Mouse (Mus musculus) natural killer cell, adult 2 months (primary cell): ENCODE data around the gene Plekhh2.

ENCODE experiments used
- DNase-seq, 2 experiments: peaks; one replicate each; pipeline ENCODE4 v3.0.0; 2022; ENCODE audit warnings: low spot score in 2 of 2

Gene Plekhh2

GRCm38 (mm10) chr17:84644292-84645050, 132.8 kb downstream of the Plekhh2 start:
- no peak for DNase-seq

DNA sequence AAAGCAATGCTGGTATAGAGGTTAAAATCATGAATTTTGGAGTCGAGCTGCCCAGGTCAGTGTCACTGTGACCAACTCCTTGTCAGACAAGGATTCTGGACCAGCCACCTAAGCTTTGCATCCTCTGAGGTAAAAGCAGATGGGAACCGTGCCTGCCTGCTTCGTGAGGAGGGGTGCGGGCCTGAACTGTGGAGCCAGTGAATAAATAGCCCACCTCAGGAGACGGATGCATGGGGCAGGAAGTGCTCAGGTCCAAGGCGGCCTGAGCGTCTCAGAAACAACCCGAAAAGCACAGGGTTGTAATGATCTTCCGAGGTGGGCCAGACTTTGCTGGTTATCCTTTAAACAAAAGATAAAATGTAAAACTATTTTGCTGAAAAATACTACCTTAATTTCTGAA, 133.4 kb downstream of the Plekhh2 start:
- no peak for DNase-seq

DNA sequence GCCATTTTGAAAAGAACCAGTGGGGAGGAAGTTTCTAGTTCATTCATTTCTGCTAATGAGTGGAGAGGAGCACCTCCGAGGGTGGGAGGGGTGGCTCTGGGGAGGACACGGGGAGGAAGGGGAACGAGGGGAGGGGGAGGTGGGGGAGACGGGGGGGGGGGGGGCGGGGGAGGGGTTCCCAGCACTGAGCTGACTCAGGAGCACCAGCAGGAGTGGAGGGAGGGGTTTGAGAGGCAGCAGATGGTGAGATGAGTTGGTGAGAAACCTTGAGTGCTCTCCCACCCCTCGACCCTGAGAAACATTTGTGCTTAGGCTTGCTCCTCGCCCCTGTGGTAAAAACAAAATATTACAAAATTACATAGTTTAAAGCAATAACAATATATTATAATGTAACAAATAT, 134.2 kb downstream of the Plekhh2 start:
- DNase-seq, result no peak

DNA sequence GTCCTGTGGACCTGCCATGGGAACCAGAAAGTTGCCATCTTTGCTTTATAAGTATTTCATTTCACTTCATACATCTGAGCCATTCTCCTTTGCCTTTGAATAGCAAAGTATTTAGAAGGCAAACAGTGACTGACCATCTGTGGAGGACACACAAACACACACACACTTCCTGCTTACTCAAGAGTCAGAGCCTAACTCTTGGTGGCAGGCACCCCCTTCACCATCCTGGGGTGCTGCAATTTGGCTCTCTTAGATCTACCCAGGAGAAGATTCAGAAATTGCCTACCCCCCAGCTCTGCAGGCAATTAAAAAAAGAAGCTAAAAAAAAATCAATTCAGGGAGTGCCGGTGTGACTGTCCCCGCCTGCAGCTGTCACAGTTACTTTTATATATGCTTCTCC, 134.8 kb downstream of the Plekhh2 start:
- DNase-seq, result no peak

- DNase-seq, result no peak
These were observed 135.9 kb downstream of the Plekhh2 start for GRCm38 (mm10) chr17:84647630-84648029.

DNA sequence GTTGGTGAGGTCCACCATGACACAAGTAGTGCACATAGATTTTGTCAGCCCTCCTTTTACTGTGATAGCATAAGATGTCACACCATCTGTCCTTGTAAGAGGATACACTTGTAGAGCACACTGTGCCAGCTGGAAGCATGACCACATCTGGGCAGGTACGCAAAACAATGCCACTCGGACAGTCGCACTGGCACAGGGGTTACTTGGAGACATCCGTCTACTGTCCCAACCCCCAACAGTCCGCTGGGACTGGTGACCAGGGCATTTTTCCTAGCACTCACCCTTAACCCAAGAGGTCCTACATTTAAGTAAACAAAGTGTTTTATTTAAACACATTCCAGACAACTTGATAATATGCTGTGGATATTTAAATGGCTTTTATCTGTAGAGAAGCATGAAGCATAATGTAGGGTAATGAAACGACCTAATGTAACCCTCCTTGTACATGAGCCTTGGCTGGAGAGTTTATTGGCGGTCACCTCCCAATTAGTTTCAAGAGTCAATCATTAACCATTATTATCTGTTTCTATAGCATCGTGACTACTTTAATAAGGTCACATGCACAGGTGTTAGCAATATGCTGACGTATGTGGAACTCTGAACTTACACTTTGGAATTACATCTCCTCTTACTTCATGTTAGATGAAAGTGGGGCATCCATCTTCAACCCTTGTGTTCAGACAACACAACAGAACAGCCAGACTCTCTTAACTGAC, 138.8 kb downstream of the Plekhh2 start:
- no peak for DNase-seq

GRCm38 (mm10) chr17:84653544-84653943, 141.8 kb downstream of the Plekhh2 start:
- DNase-seq, result no peak

DNA sequence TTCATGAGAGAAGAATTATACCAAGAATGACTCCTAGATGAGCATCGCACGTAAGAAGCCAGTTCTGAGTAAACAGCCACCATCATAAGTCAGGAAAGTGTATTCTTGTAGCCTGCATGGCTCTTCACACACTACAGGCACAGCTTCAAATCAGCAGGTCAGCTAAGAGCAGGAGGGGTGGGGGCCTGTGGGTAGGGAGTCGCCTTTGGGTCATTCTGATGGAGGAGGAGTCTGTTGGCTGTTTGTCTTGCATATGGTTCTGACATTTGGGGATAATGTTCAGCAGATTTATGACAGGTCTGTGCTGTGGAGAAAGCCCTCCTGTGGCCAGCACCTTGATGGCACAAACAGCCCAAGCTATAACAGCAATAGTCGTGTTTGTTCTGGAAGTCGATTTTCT, 144.5 kb downstream of the Plekhh2 start:
- DNase-seq, result no peak

DNA sequence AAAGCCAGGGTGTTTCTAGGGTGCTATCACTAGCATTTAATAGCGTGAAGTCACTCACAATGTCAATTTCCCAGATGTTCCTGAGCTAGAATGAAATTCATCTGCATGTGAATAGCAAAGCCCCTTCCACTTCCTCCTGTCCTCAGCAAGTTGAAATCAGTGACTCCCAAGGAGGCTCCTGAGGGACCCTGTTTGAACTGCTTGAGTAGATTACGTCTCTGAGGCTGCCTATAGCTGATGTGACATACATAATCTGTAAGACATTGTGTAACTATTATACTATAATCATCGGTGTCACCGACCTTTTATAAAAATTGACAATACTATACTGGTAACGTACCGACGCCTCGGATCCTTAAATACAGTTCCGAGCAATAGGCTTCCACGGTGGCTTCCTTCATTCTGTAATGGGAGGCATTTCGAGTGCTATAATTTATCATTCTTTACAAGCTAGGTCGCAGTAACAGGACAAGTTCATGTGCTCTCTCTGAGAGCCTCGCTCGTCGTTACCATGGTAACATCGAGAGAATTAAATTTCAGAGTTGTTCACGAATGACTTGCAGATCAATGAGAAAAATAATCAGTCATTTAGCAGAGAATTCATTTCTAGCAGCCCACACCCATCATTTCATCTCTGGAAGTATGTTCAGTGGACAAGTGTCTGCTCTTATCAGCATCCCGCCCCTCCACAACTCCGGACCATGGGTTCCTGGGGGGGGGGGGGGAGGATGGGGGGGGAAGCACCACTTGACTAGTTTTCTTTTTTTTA, 145.1 kb downstream of the Plekhh2 start:
- DNase-seq, result no peak

DNA sequence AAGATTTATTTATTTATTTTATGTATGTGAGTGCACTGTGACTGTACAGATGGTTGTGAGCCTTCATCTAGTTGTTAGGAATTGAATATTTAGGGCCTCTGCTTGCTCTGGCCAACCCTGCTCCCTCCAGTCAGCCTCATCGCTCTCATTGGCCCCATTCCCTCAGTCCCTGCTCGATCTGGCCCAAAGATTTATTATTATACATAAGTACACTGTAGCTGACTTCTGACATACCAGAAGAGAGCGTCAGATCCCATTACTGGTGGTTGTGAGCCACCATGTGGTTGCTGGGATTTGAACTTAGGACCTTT, 145.7 kb downstream of the Plekhh2 start:
- no peak for DNase-seq

GRCm38 (mm10) chr17:84657782-84658181, 146.1 kb downstream of the Plekhh2 start:
- no peak for DNase-seq

- DNase-seq, result no peak
These were observed 146.5 kb downstream of the Plekhh2 start for GRCm38 (mm10) chr17:84658195-84658594.

GRCm38 (mm10) chr17:84658951-84659350, 147.3 kb downstream of the Plekhh2 start:
- no peak for DNase-seq

DNA sequence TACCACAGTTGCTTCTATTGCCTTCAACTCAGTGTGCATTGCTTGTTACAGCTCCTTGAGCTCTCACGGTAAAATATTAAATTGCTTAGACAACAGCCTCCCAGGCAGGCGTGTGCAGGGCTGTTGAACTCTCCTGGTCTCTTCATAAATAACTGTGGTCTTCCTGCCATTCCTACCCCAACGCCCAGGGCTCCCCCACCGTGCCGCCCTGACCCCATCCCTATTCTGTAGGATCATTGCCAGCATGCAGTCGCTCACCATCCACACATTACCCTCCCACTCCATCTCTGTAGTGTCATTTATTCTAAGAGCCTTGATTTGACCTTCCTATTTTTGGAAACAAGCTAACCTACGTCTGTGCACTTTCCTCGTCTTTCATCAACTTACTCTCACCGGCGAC, 153.4 kb downstream of the Plekhh2 start:
- DNase-seq, result no peak

GRCm38 (mm10) chr17:84665691-84666090, 154.0 kb downstream of the Plekhh2 start:
- DNase-seq, result no peak

DNA sequence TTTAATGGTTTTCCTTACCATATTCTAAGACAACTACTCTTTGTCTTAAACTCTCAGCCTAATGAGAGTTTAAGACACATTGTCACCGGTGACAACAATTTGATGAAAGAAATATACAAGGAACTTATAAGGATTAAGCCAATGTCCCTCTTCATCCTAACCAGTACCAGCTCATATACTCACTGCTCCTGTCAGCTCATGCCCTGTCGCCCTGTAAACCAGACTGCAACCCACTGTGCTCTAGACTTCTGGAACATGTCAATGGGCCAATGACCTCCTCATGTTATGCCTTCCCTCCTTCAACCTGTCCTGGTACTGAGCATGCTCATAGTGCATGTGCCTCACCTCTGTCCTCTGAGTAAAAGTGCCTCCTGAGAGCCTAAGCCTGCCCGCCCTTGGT, 156.2 kb downstream of the Plekhh2 start:
- no peak for DNase-seq
